In genomic region chr17:79052088-79052812, GRCm38 (mm10) we compare ENCODE assay signal across 8 mouse cellular contexts. TPM values are rescaled to one million over a fixed set of nuclear protein-coding genes. Genes with fewer than 3 reads are reported as not detected.
DNase-seq lines count a peak whose midpoint lies in the region; ATAC-seq and TF ChIP-seq lines count a peak whose summit lies in the region.

No protein-coding gene starts in this region.

- H3ac ChIP-seq in myocyte (ENCODE audit: control insufficient read depth, insufficient read length), result no peak overlapping the region

- no peaks in the 10 kb centered on the region for H3K36me3 ChIP-seq in erythroblast, embryonic 14.5 days (ENCODE audit: control insufficient read depth)
- H3K36me3 ChIP-seq in heart, embryonic 13.5 days, result no peaks in the 10 kb centered on the region
- H3K36me3 ChIP-seq in kidney, postnatal 0 days (ENCODE audit: insufficient read depth, low read length), result no peaks in the 10 kb centered on the region
- H3K36me3 ChIP-seq in liver, embryonic 12.5 days, result no peaks in the 10 kb centered on the region
- H3K36me3 ChIP-seq in myocyte (ENCODE audit: control insufficient read depth, insufficient read depth), result no peaks in the 10 kb centered on the region
- no peaks in the 10 kb centered on the region for H3K36me3 ChIP-seq in stomach, embryonic 15.5 days

- peak overlapping the region; percentile 53 for H3K4me3 ChIP-seq in erythroblast, embryonic 14.5 days (replicated peaks)
- peak overlapping the region; percentile 71 for H3K4me3 ChIP-seq in embryonic fibroblast, embryonic 13.5 days (ENCODE audit: insufficient read depth, low read length)
- peak overlapping the region; percentile 70 for H3K4me3 ChIP-seq in heart, embryonic 13.5 days
- H3K4me3 ChIP-seq in kidney, postnatal 0 days (replicated peaks; ENCODE audit: low read depth, low read length), result peak overlapping the region; percentile 54
- peak overlapping the region; percentile 52 for H3K4me3 ChIP-seq in liver, embryonic 12.5 days
- H3K4me3 ChIP-seq in myocyte, result peak overlapping the region; percentile 8
- H3K4me3 ChIP-seq in stomach, embryonic 15.5 days (replicated peaks), result peak overlapping the region; percentile 54

- H3K79me2 ChIP-seq in myocyte (ENCODE audit: control insufficient read depth, insufficient read depth), result no peaks in the 10 kb centered on the region

- peak overlapping the region; percentile 84 for H3K9ac ChIP-seq in heart, embryonic 13.5 days
- peak overlapping the region; percentile 58; the same call in 1 of the 2 replicates for H3K9ac ChIP-seq in kidney, postnatal 0 days (ENCODE audit: low read depth, low read length)
- peak overlapping the region; percentile 44 for H3K9ac ChIP-seq in liver, embryonic 12.5 days
- peak overlapping the region; percentile 31 for H3K9ac ChIP-seq in stomach, embryonic 15.5 days

- DNase-seq in kidney, postnatal 0 days (ENCODE audit: low spot score), result peak; percentile 78

- H3K27me3 ChIP-seq in erythroblast, embryonic 14.5 days (ENCODE audit: control insufficient read depth), result peaks cover 14% of the 10 kb centered on the region
- no peaks in the 10 kb centered on the region for H3K27me3 ChIP-seq in heart, embryonic 13.5 days (replicated peaks)
- H3K27me3 ChIP-seq in kidney, postnatal 0 days (ENCODE audit: insufficient read depth, low read length), result 0 out of 2 replicates have a peak, but pooled peaks cover 9% of the 10 kb centered on the region
- peaks cover 26% of the 10 kb centered on the region for H3K27me3 ChIP-seq in liver, embryonic 12.5 days (replicated peaks)
- H3K27me3 ChIP-seq in myocyte (ENCODE audit: control insufficient read depth, insufficient read depth, insufficient read length), result no peaks in the 10 kb centered on the region
- H3K27me3 ChIP-seq in stomach, embryonic 15.5 days (replicated peaks), result peaks cover 5% of the 10 kb centered on the region

- H3K27ac ChIP-seq in embryonic fibroblast, embryonic 13.5 days (ENCODE audit: insufficient read depth, low read length), result no peak overlapping the region
- peak overlapping the region; percentile 89 for H3K27ac ChIP-seq in heart, embryonic 13.5 days (replicated peaks)
- no peak overlapping the region for H3K27ac ChIP-seq in kidney, postnatal 0 days
- no peak overlapping the region for H3K27ac ChIP-seq in liver, embryonic 12.5 days
- H3K27ac ChIP-seq in stomach, embryonic 15.5 days, result no peak overlapping the region

- no peaks in the 10 kb centered on the region for H3K4me1 ChIP-seq in erythroblast, embryonic 14.5 days (ENCODE audit: control insufficient read depth)
- no peaks in the 10 kb centered on the region for H3K4me1 ChIP-seq in embryonic fibroblast, embryonic 13.5 days (ENCODE audit: control insufficient read depth, insufficient read depth, low read length)
- H3K4me1 ChIP-seq in heart, embryonic 13.5 days, result peaks cover 15% of the 10 kb centered on the region
- peaks cover 6% of the 10 kb centered on the region for H3K4me1 ChIP-seq in kidney, postnatal 0 days (replicated peaks; ENCODE audit: insufficient read depth, low read length)
- 0 out of 2 replicates have a peak, but pooled peaks cover 5% of the 10 kb centered on the region for H3K4me1 ChIP-seq in liver, embryonic 12.5 days
- H3K4me1 ChIP-seq in stomach, embryonic 15.5 days, result no peaks in the 10 kb centered on the region

- TF ChIP-seq POLR2A in embryonic fibroblast, embryonic 13.5 days (IDR thresholded peaks at IDR 0.05; ENCODE audit: low read depth, low read length), result no peak
- no peak for TF ChIP-seq POLR2A in myocyte (IDR thresholded peaks at IDR 0.05; ENCODE audit: insufficient read length, low read depth)

- no peak for ATAC-seq in erythroblast, adult 5-6 weeks (replicated peaks; ENCODE audit: low FRiP score, poor library complexity, severe bottlenecking)
- peak; percentile 80; the same call in 1 of the 2 replicates for ATAC-seq in heart, embryonic 13.5 days (ENCODE audit: extremely low read depth, insufficient number of reproducible peaks, low FRiP score, low TSS enrichment)
- peak; percentile 68 for ATAC-seq in kidney, postnatal 0 days (replicated peaks; ENCODE audit: low FRiP score, low read depth)
- peak; percentile 67 for ATAC-seq in liver, embryonic 12.5 days
- ATAC-seq in stomach, embryonic 15.5 days (ENCODE audit: insufficient read depth, low FRiP score, low read depth), result peak; percentile 83; the same call in 1 of the 2 replicates

- H3K4me2 ChIP-seq in heart, embryonic 13.5 days, result peak overlapping the region; percentile 87
- peak overlapping the region; percentile 98 for H3K4me2 ChIP-seq in kidney, postnatal 0 days (ENCODE audit: low read length)
- H3K4me2 ChIP-seq in liver, embryonic 12.5 days, result peak overlapping the region; percentile 71
- peak overlapping the region; percentile 60 for H3K4me2 ChIP-seq in myocyte (ENCODE audit: low read depth)
- H3K4me2 ChIP-seq in stomach, embryonic 15.5 days, result peak overlapping the region; percentile 97

- TF ChIP-seq CTCF in embryonic fibroblast, embryonic 13.5 days (IDR thresholded peaks at IDR 0.05; ENCODE audit: borderline replicate concordance, insufficient read depth, low read length), result no peak
- TF ChIP-seq CTCF in kidney, postnatal 0 days (IDR thresholded peaks at IDR 0.05; ENCODE audit: low read depth), result 0 out of 2 replicates have a peak, but pooled peaks have one; percentile 4

- H3K9me3 ChIP-seq in erythroblast, embryonic 14.5 days (ENCODE audit: control insufficient read depth, low read length), result no peaks in the 10 kb centered on the region
- no peaks in the 10 kb centered on the region for H3K9me3 ChIP-seq in heart, embryonic 13.5 days
- no peaks in the 10 kb centered on the region for H3K9me3 ChIP-seq in kidney, postnatal 0 days (replicated peaks; ENCODE audit: low read length)
- H3K9me3 ChIP-seq in liver, embryonic 12.5 days (replicated peaks), result no peaks in the 10 kb centered on the region
- no peaks in the 10 kb centered on the region for H3K9me3 ChIP-seq in stomach, embryonic 15.5 days

- under 1% methylated on average over 45 of the region's 45 CpGs for WGBS in heart, embryonic 13.5 days
- WGBS in kidney, postnatal 0 days, result under 1% methylated on average over 45 of the region's 45 CpGs
- WGBS in liver, embryonic 12.5 days (ENCODE audit: insufficient replicate concordance), result 1% methylated on average over 45 of the region's 45 CpGs
- WGBS in stomach, embryonic 15.5 days, result under 1% methylated on average over 45 of the region's 45 CpGs

TF ChIP-seq in myocyte, 11 proteins besides CTCF, POLR2A, EP300 and RAD21:
- TF ChIP-seq E2F4 (IDR thresholded peaks at IDR 0.05; ENCODE audit: insufficient read depth), result no peak
- TF ChIP-seq POLR2AphosphoS2 (IDR thresholded peaks at IDR 0.05; ENCODE audit: insufficient read length, low read depth), result no peak
- peak; percentile 46 for TF ChIP-seq TCF3 (IDR thresholded peaks at IDR 0.05; ENCODE audit: insufficient read length, low read depth)
- no peak for TF ChIP-seq USF1 (IDR thresholded peaks at IDR 0.05; ENCODE audit: low read depth)
- peak in 2 of 3 experiments; percentile 80 to 90 for TF ChIP-seq MYOD1 (IDR thresholded peaks at IDR 0.05; ENCODE audit: control insufficient read depth in 1 of 3, insufficient read length in 2 of 3, low read depth in 2 of 3)
- no peak for TF ChIP-seq CEBPB (IDR thresholded peaks at IDR 0.05; ENCODE audit: insufficient read depth, poor library complexity, severe bottlenecking)
- TF ChIP-seq MYOG (IDR thresholded peaks at IDR 0.05; ENCODE audit: control insufficient read depth in 1 of 3, insufficient read depth in 1 of 3, insufficient read length in 2 of 3, low read depth in 2 of 3), result peak; percentile 10 to 94 (median 83)
- peak; percentile 5 for TF ChIP-seq TCF12 (IDR thresholded peaks at IDR 0.05; ENCODE audit: insufficient read depth, poor library complexity, severe bottlenecking)
- no peak for TF ChIP-seq SRF (IDR thresholded peaks at IDR 0.05; ENCODE audit: control insufficient read depth, insufficient read length, low read depth)
TF ChIP-seq in myocyte: peak in this region for 4.

RNA-seq across cellular contexts. Expression of gene Qpct, which starts 0.5 kb away (rescaled TPM):
- not detected in 2 replicates for polyA plus RNA-seq in erythroblast, embryonic 14.5 days (2012)
- total RNA-seq in erythroblast, adult 5-6 weeks (2015; ENCODE audit: low replicate concordance), result 1.3 and 6.0 TPM in 2 replicates
- total RNA-seq in erythroblast, adult 5-6 weeks (2017; ENCODE audit: low replicate concordance), result 0.14 and 0.77 TPM in 2 replicates
- 6.1 and 9.7 TPM in 2 replicates for polyA plus RNA-seq in embryonic fibroblast, embryonic 13.5 days (2011; ENCODE audit: insufficient read length, low read depth, missing spikeins)
- polyA plus RNA-seq in heart, embryonic 13.5 days (2015; fragmentation: Nextera tagmentation; extraction: Ambion mirVana), result 36.5 and 36.6 TPM in 2 replicates
- 6.0 and 6.7 TPM in 2 replicates for polyA plus RNA-seq in kidney, postnatal 0 days (2015; fragmentation: Nextera tagmentation; extraction: Ambion mirVana)
- polyA plus RNA-seq in liver, embryonic 12.5 days (2016; fragmentation: Nextera tagmentation; extraction: Ambion mirVana), result 10.0 and 11.7 TPM in 2 replicates
- polyA plus RNA-seq in myocyte (2012; fragmentation: generic; extraction: Trizol), result 1.1 TPM
- polyA plus RNA-seq in stomach, embryonic 15.5 days (2015; fragmentation: Nextera tagmentation; extraction: Ambion mirVana), result 13.9 and 14.6 TPM in 2 replicates

RNA-seq across cellular contexts. Expression of gene Prkd3, which starts 31.6 kb away (rescaled TPM):
- 0.01 and 0.02 TPM in 2 replicates for polyA plus RNA-seq in erythroblast, embryonic 14.5 days (2012)
- total RNA-seq in erythroblast, adult 5-6 weeks (2015; ENCODE audit: low replicate concordance), result 9.8 and 10.0 TPM in 2 replicates
- 9.4 and 11.3 TPM in 2 replicates for total RNA-seq in erythroblast, adult 5-6 weeks (2017; ENCODE audit: low replicate concordance)
- 37.2 and 48.3 TPM in 2 replicates for polyA plus RNA-seq in embryonic fibroblast, embryonic 13.5 days (2011; ENCODE audit: insufficient read length, low read depth, missing spikeins)
- polyA plus RNA-seq in heart, embryonic 13.5 days (2015; fragmentation: Nextera tagmentation; extraction: Ambion mirVana), result 23.9 and 24.8 TPM in 2 replicates
- 27.5 and 28.9 TPM in 2 replicates for polyA plus RNA-seq in kidney, postnatal 0 days (2015; fragmentation: Nextera tagmentation; extraction: Ambion mirVana)
- 12.9 and 13.3 TPM in 2 replicates for polyA plus RNA-seq in liver, embryonic 12.5 days (2016; fragmentation: Nextera tagmentation; extraction: Ambion mirVana)
- polyA plus RNA-seq in myocyte (2012; fragmentation: generic; extraction: Trizol), result 11.4 TPM
- polyA plus RNA-seq in stomach, embryonic 15.5 days (2015; fragmentation: Nextera tagmentation; extraction: Ambion mirVana), result 32.6 and 34.5 TPM in 2 replicates

Comparison
In these comparisons a context has a peak if more than half of its experiments do, and no peak if none do; other contexts are left out.
1. H3K4me3 ChIP-seq: peak in every context shown above with its lines; median percentile 71 in embryonic fibroblast, embryonic 13.5 days; 70 in heart, embryonic 13.5 days; 54 in kidney, postnatal 0 days; 54 in stomach, embryonic 15.5 days; 53 in erythroblast, embryonic 14.5 days; 52 in liver, embryonic 12.5 days; 8 in myocyte.
2. H3K9ac ChIP-seq: peak in every context shown above with its lines; median percentile 84 in heart, embryonic 13.5 days; 58 in kidney, postnatal 0 days; 44 in liver, embryonic 12.5 days; 31 in stomach, embryonic 15.5 days.
3. RNA of gene Prkd3, which starts 31.6 kb away (polyA plus RNA-seq): 37.2 to 48.3 TPM in embryonic fibroblast, embryonic 13.5 days, 32.6 to 34.5 TPM in stomach, embryonic 15.5 days, 27.5 to 28.9 TPM in kidney, postnatal 0 days, 23.9 to 24.8 TPM in heart, embryonic 13.5 days, 12.9 to 13.3 TPM in liver, embryonic 12.5 days and 11.4 TPM in myocyte (single experiment); 0.01 to 0.02 TPM in erythroblast, embryonic 14.5 days; every median in the first group is over 10 times any median in the second.
4. Peak in every context shown above with its lines, with median percentiles within 50 percentile points of each other: H3K4me2 ChIP-seq.